Mouse (Mus musculus): ENCODE measurements at regions not wholly inside any gene's neighbourhood (a gene's known extent, or its start where the extent isn't known, plus 50 kb on each side); places are given as distances from the start of the nearest gene placed in this dataset.

- TF ChIP-seq CTCF (IDR thresholded peaks at IDR 0.05; ENCODE audit: control insufficient read depth, insufficient read depth, low read length) (no peak), POLR2A (IDR thresholded peaks at IDR 0.05; ENCODE audit: borderline replicate concordance, control insufficient read depth, low read depth, low read length) (no peak)
Observed at GRCm38 (mm10) chr4:153850186-153850585, 106.9 kb upstream of the A430005L14Rik start.

Measured in bone marrow, adult 2 months (tissue).